Mouse (Mus musculus): ENCODE results near the gene Trim15. TPM values are rescaled to one million over a fixed set of nuclear protein-coding genes. Genes with fewer than 3 reads are reported as not detected.

The Trim15 gene
- total RNA-seq, 1 experiment: not detected

DNA sequence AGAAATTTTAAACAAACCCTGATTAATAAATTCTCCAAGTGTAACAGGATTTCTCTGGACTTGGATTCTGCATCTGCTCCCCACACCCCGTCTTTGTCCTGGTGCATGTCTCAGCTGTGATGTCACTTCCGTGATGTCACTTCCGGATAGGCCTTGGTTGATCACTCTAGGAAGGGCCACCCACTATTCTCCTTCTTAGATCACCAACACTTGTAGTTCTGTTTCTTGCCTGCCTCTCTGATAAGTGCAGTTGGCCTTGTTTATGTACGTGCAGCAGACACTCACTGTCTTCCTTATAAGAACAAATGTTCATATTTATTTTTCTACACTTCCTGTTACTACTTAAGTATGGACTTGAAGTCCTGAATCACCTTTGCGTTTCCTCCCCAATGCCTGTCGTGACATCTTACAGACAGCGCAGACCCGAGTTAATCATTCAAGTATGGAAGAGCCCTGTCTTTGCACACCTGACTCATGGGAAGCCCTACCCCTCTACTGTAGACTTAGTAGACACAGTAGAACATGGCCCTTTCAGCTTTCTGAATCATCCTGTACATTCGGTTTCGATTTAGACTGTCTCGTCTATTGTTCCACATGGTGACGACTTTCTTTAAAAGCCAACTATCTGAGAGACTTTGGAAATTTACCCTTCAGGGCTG lies 18.3 kb upstream of the Trim15 start:
- H3K4me3 ChIP-seq (ENCODE audit: insufficient read depth in 1 of 2, low read depth in 1 of 2, low read length in 2 of 2, poor library complexity in 1 of 2, severe bottlenecking in 1 of 2): no peak overlapping the region
- no peak for DNase-seq (ENCODE audit: low read depth, low spot score)
- TF ChIP-seq CHD2 (IDR thresholded peaks at IDR 0.05; ENCODE audit: low read depth, low read length) (no peak), HCFC1 (IDR thresholded peaks at IDR 0.05; ENCODE audit: borderline replicate concordance, insufficient read depth, low read length) (no peak), ZNF384 (IDR thresholded peaks at IDR 0.05; ENCODE audit: low read depth, low read length) (no peak), MAFK (IDR thresholded peaks at IDR 0.05; ENCODE audit: insufficient read depth, low read depth, low read length) (no peak), ZC3H11A (IDR thresholded peaks at IDR 0.05; ENCODE audit: borderline replicate concordance, low read depth, low read length) (no peak)
- no peaks in the 10 kb centered on the region for H3K4me1 ChIP-seq (ENCODE audit: control insufficient read depth in 2 of 2, insufficient read depth in 2 of 2, low read length in 2 of 2, poor library complexity in 1 of 2)
- no peaks in the 10 kb centered on the region for H3K9me3 ChIP-seq (ENCODE audit: control insufficient read depth, insufficient read depth, low read depth, low read length)
- H3K36me3 ChIP-seq (ENCODE audit: control insufficient read depth, insufficient read depth, low read length, poor library complexity, severe bottlenecking): no peaks in the 10 kb centered on the region
- no peak overlapping the region for H3K27ac ChIP-seq (ENCODE audit: insufficient read depth, low read depth, low read length, poor library complexity, severe bottlenecking)
- in situ Hi-C loops (cut with MboI; ENCODE audit: low sequenced_read_pairs in 2 of 2, unreplicated experiment in 2 of 2): no loop called here
- no peak overlapping the region for H3K9ac ChIP-seq (ENCODE audit: insufficient read depth, low read depth, low read length, poor library complexity, severe bottlenecking)

DNA sequence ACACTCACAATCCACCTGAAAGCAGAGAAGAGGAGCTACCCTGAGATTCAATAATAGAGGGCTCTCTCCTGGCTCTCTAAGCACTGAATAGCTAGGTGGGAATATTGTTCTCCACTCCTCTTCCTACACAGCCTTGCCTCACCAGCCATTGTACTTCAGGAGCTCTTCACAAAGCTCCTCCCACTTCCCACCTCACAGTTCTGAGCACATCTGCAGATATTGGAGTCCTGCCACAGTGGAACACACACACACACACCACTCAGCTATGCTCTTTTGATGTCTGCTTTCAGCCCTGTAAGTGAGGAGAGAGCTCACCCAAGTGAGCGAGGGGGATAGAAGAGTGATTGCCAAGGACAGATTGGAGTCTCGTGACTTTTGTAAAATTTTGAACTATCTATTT lies 16.3 kb upstream of the Trim15 start:
- H3K9me3 ChIP-seq (ENCODE audit: control insufficient read depth, insufficient read depth, low read depth, low read length): no peaks in the 10 kb centered on the region
- in situ Hi-C loops (cut with MboI; ENCODE audit: low sequenced_read_pairs in 2 of 2, unreplicated experiment in 2 of 2): no loop called here
- DNase-seq (ENCODE audit: low read depth, low spot score): no peak
- no peaks in the 10 kb centered on the region for H3K4me1 ChIP-seq (ENCODE audit: control insufficient read depth in 2 of 2, insufficient read depth in 2 of 2, low read length in 2 of 2, poor library complexity in 1 of 2)
- TF ChIP-seq HCFC1 (IDR thresholded peaks at IDR 0.05; ENCODE audit: borderline replicate concordance, insufficient read depth, low read length) (no peak), CHD2 (IDR thresholded peaks at IDR 0.05; ENCODE audit: low read depth, low read length) (no peak), ZNF384 (IDR thresholded peaks at IDR 0.05; ENCODE audit: low read depth, low read length) (no peak), ZC3H11A (IDR thresholded peaks at IDR 0.05; ENCODE audit: borderline replicate concordance, low read depth, low read length) (no peak), MAFK (IDR thresholded peaks at IDR 0.05; ENCODE audit: insufficient read depth, low read depth, low read length) (no peak)
- no peak overlapping the region for H3K4me3 ChIP-seq (ENCODE audit: insufficient read depth in 1 of 2, low read depth in 1 of 2, low read length in 2 of 2, poor library complexity in 1 of 2, severe bottlenecking in 1 of 2)
- no peaks in the 10 kb centered on the region for H3K36me3 ChIP-seq (ENCODE audit: control insufficient read depth, insufficient read depth, low read length, poor library complexity, severe bottlenecking)
- H3K27ac ChIP-seq (ENCODE audit: insufficient read depth, low read depth, low read length, poor library complexity, severe bottlenecking): no peak overlapping the region
- no peak overlapping the region for H3K9ac ChIP-seq (ENCODE audit: insufficient read depth, low read depth, low read length, poor library complexity, severe bottlenecking)

DNA sequence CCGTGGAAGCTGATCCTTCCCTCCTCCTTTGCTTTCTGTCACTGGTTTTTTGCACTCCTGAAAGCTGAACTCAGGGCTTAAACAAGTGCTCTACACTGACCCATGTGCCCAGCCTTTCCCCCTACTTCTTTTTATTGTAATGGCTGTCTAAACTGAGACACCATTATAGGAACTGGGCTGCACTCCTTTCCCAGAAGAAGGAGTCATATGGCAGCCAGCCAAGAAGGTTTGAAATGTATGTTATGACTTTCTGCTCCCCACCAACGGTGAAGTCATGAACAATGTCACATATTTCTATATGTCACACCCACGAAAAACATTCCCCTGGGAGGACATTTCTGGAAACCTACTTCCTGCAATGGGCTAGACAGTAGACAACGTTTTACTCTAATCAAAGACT lies 7.6 kb upstream of the Trim15 start:
- Histone ChIP-seq H3K27ac (ENCODE audit: insufficient read depth, low read depth, low read length, poor library complexity, severe bottlenecking) (no peak overlapping the region), H3K9me3 (ENCODE audit: control insufficient read depth, insufficient read depth, low read depth, low read length) (no peaks in the 10 kb centered on the region), H3K4me1 (ENCODE audit: control insufficient read depth in 2 of 2, insufficient read depth in 2 of 2, low read length in 2 of 2, poor library complexity in 1 of 2) (peaks cover 0 to 3% of the 10 kb centered on the region in 2 experiments; a peak in 1 of 4 replicates), H3K36me3 (ENCODE audit: control insufficient read depth, insufficient read depth, low read length, poor library complexity, severe bottlenecking) (no peaks in the 10 kb centered on the region), H3K9ac (ENCODE audit: insufficient read depth, low read depth, low read length, poor library complexity, severe bottlenecking) (no peak overlapping the region), H3K4me3 (ENCODE audit: insufficient read depth in 1 of 2, low read depth in 1 of 2, low read length in 2 of 2, poor library complexity in 1 of 2, severe bottlenecking in 1 of 2) (no peak overlapping the region)
- DNase-seq (ENCODE audit: low read depth, low spot score): no peak
- in situ Hi-C loops (cut with MboI; ENCODE audit: low sequenced_read_pairs in 2 of 2, unreplicated experiment in 2 of 2): no loop called here
- TF ChIP-seq ZC3H11A (IDR thresholded peaks at IDR 0.05; ENCODE audit: borderline replicate concordance, low read depth, low read length): no peak
- TF ChIP-seq HCFC1 (IDR thresholded peaks at IDR 0.05; ENCODE audit: borderline replicate concordance, insufficient read depth, low read length): no peak
- no peak for TF ChIP-seq ZNF384 (IDR thresholded peaks at IDR 0.05; ENCODE audit: low read depth, low read length)
- TF ChIP-seq CHD2 (IDR thresholded peaks at IDR 0.05; ENCODE audit: low read depth, low read length): no peak
- no peak for TF ChIP-seq MAFK (IDR thresholded peaks at IDR 0.05; ENCODE audit: insufficient read depth, low read depth, low read length)

DNA sequence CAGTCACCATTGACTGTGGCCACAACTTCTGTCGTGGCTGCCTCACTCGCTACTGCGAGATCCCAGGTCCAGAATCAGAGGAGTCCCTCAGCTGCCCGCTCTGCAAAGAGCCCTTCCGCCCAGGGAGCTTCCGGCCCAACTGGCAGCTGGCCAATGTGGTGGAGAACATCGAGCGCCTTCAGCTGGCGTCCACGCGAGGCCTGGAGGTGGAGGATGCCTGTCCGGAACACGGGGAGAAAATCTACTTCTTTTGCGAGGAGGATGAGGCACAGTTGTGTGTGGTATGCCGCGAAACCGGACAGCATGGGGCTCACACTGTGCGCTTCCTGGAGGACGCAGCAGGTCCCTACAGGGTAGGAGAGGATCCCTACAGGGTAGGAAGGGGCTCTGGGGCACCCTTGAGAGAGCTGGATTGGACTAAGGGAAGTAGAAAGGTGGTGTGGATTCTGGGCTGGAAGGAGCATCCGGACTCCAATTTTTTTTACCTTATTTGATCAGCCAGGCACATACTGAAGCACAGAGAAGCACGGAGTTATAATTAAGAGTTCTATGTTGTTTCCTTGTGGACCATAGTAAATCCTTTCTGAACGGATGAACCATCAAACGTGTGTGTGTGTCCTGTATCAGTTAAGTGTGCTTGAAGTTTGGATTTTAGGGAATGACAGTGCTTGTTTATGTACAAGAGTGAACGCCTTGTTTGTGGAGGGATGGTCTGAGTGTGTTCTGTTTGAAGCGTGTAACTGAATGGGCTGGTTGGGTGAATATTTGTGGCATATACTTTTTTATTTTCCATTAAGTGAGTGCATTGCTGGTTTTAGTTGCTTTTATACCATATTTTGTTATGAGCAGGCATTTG lies 3.2 kb upstream of the Trim15 start:
- TF ChIP-seq ZC3H11A (IDR thresholded peaks at IDR 0.05; ENCODE audit: borderline replicate concordance, low read depth, low read length): no peak
- no peak for TF ChIP-seq CHD2 (IDR thresholded peaks at IDR 0.05; ENCODE audit: low read depth, low read length)
- no peak for TF ChIP-seq MAFK (IDR thresholded peaks at IDR 0.05; ENCODE audit: insufficient read depth, low read depth, low read length)
- no peak for TF ChIP-seq HCFC1 (IDR thresholded peaks at IDR 0.05; ENCODE audit: borderline replicate concordance, insufficient read depth, low read length)
- no peak for TF ChIP-seq ZNF384 (IDR thresholded peaks at IDR 0.05; ENCODE audit: low read depth, low read length)
- Histone ChIP-seq H3K4me1 (ENCODE audit: control insufficient read depth in 2 of 2, insufficient read depth in 2 of 2, low read length in 2 of 2, poor library complexity in 1 of 2) (peaks cover 0 to 12% of the 10 kb centered on the region in 2 experiments; a peak in 1 of 4 replicates), H3K27ac (ENCODE audit: insufficient read depth, low read depth, low read length, poor library complexity, severe bottlenecking) (no peak overlapping the region), H3K4me3 (ENCODE audit: insufficient read depth in 1 of 2, low read depth in 1 of 2, low read length in 2 of 2, poor library complexity in 1 of 2, severe bottlenecking in 1 of 2) (peak overlapping the region; percentile 19 to 26; a peak in 2 of 4 replicates), H3K9ac (ENCODE audit: insufficient read depth, low read depth, low read length, poor library complexity, severe bottlenecking) (no peak overlapping the region), H3K36me3 (ENCODE audit: control insufficient read depth, insufficient read depth, low read length, poor library complexity, severe bottlenecking) (no peaks in the 10 kb centered on the region), H3K9me3 (ENCODE audit: control insufficient read depth, insufficient read depth, low read depth, low read length) (no peaks in the 10 kb centered on the region)
- in situ Hi-C loops (cut with MboI; ENCODE audit: low sequenced_read_pairs in 2 of 2, unreplicated experiment in 2 of 2): no loop called here
- no peak for DNase-seq (ENCODE audit: low read depth, low spot score)
